Mouse (Mus musculus): ENCODE data around the gene Trio. TPM values are rescaled to one million over a fixed set of nuclear protein-coding genes. Genes with fewer than 3 reads are reported as not detected.
"Not testable (repeated sequence)": the region's sequence is repeated elsewhere in the genome, so short reads cannot be mapped to it uniquely, and the experiment has no call there.

The Trio gene
- polyA plus RNA-seq, 1 experiment from 2014 or later: 17.4 TPM

DNA sequence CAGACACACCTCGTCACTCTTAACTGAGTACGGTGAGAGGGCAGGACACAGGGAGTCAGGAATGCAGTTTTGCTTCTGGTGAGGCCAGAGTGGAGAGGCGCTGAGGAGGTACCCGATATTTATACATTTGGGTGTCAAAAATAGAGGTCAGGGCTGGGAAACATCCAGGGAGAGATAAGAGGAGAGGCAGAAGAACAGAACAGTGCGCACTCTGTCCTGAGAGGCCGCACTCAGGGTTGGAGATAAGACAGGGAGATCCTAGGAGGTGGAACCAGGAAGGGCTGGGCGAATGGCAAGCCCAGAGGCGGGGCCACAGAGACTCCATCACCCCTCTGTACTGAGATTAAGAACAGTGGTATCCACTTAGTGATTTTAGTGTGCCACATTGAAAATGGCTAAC, 185.1 kb downstream of the Trio start:
- H3K9ac ChIP-seq (ENCODE audit: low read depth, low read length): no peak overlapping the region
- ATAC-seq (replicated peaks; ENCODE audit: low FRiP score, low read depth) (no peak), DNase-seq (ENCODE audit: low spot score) (no peak)
- no peak overlapping the region for H3K4me2 ChIP-seq (ENCODE audit: low read length)
- H3K27ac ChIP-seq: no peak overlapping the region
- no peaks in the 10 kb centered on the region for H3K4me1 ChIP-seq (replicated peaks; ENCODE audit: insufficient read depth, low read length)
- H3K4me3 ChIP-seq (replicated peaks; ENCODE audit: low read depth, low read length): no peak overlapping the region
- H3K9me3 ChIP-seq (replicated peaks; ENCODE audit: low read length): no peaks in the 10 kb centered on the region
- H3K27me3 ChIP-seq (ENCODE audit: insufficient read depth, low read length): no peaks in the 10 kb centered on the region
- no peak for TF ChIP-seq CTCF (IDR thresholded peaks at IDR 0.05; ENCODE audit: low read depth)
- WGBS: 73% methylated on average over 8 of the region's 8 CpGs
- peaks cover 63% of the 10 kb centered on the region for H3K36me3 ChIP-seq (ENCODE audit: insufficient read depth, low read length)

DNA sequence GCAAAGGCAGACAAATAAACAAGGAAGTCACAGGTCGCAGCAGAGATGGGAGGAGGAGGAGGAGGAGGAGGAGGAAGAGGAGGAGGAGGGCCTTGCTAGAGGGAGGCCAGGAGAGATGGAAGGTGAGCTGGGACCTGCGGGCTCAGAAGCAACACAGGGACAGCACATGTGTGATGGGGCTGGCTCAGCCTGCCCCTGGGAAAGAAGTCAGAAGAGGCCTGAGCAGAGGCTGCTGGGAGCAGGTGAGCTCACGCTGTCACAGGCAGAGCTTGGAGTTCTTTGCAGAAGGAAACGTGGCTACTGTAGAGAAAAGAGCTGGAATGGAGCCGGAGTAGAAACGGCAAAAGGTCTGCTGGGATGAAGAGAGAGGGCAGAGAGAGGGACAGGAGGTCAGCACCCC, 185.5 kb downstream of the Trio start:
- 52% methylated on average over 6 of the region's 6 CpGs for WGBS
- Histone ChIP-seq H3K9me3 (replicated peaks; ENCODE audit: low read length) (no peaks in the 10 kb centered on the region), H3K27me3 (ENCODE audit: insufficient read depth, low read length) (no peaks in the 10 kb centered on the region), H3K4me1 (replicated peaks; ENCODE audit: insufficient read depth, low read length) (no peaks in the 10 kb centered on the region), H3K4me3 (replicated peaks; ENCODE audit: low read depth, low read length) (no peak overlapping the region), H3K36me3 (ENCODE audit: insufficient read depth, low read length) (peaks cover 59% of the 10 kb centered on the region), H3K4me2 (ENCODE audit: low read length) (no peak overlapping the region), H3K9ac (ENCODE audit: low read depth, low read length) (no peak overlapping the region), H3K27ac (no peak overlapping the region)
- TF ChIP-seq CTCF (IDR thresholded peaks at IDR 0.05; ENCODE audit: low read depth): no peak
- ATAC-seq (replicated peaks; ENCODE audit: low FRiP score, low read depth) (no peak), DNase-seq (ENCODE audit: low spot score) (no peak)

DNA sequence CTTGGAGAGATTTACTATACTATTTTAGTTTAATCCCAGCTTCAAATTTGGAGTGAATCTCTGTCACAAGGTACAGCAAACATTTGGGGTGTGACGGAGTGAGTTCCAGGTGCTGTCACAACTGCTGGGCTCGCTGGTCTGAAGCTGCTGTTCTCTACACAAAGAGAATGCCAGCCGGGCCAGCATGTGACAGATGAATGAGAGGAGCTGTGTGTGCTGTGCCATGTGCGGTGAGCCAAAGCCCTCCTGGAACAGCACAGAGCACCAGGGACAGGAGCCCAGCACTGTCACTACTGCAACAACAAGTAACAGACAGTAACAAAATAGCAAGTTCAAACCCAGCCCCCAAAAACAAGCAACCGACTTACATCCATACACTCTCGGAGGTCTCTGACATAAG, 194.0 kb downstream of the Trio start:
- Histone ChIP-seq H3K27ac (no peak overlapping the region), H3K9me3 (replicated peaks; ENCODE audit: low read length) (no peaks in the 10 kb centered on the region), H3K4me3 (replicated peaks; ENCODE audit: low read depth, low read length) (no peak overlapping the region), H3K4me2 (ENCODE audit: low read length) (no peak overlapping the region), H3K9ac (ENCODE audit: low read depth, low read length) (no peak overlapping the region), H3K27me3 (ENCODE audit: insufficient read depth, low read length) (no peaks in the 10 kb centered on the region), H3K4me1 (replicated peaks; ENCODE audit: insufficient read depth, low read length) (no peaks in the 10 kb centered on the region), H3K36me3 (ENCODE audit: insufficient read depth, low read length) (peaks cover 63% of the 10 kb centered on the region)
- no peak for DNase-seq (ENCODE audit: low spot score)
- no peak for TF ChIP-seq CTCF (IDR thresholded peaks at IDR 0.05; ENCODE audit: low read depth)
- no peak for ATAC-seq (replicated peaks; ENCODE audit: low FRiP score, low read depth)
- WGBS: 88% methylated on average over 6 of the region's 6 CpGs

DNA sequence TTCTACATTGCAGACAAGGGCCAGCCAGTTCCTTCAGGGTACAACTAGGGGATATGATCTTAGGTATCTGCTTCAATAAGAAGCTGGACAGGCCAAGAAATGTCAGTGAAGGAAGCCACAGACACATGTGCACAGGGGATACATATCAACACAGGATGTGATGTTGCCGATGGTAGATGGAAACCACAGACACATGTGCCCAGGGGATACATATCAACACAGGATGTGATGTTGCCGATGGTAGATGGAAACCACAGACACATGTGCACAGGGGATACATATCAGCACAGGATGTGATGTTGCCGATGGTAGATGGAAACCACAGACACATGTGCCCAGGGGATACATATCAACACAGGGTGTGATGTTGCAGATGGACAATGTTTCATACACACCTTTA, 197.8 kb downstream of the Trio start:
- not testable (repeated sequence) for H3K4me2 ChIP-seq (ENCODE audit: low read length); H3K4me3 ChIP-seq (replicated peaks; ENCODE audit: low read depth, low read length); H3K27ac ChIP-seq; H3K9me3 ChIP-seq (replicated peaks; ENCODE audit: low read length); H3K9ac ChIP-seq (ENCODE audit: low read depth, low read length); H3K27me3 ChIP-seq (ENCODE audit: insufficient read depth, low read length); DNase-seq (ENCODE audit: low spot score); H3K4me1 ChIP-seq (replicated peaks; ENCODE audit: insufficient read depth, low read length); ATAC-seq (replicated peaks; ENCODE audit: low FRiP score, low read depth)
- 88% methylated on average over 3 of the region's 3 CpGs for WGBS
- peaks cover 77% of the 10 kb centered on the region for H3K36me3 ChIP-seq (ENCODE audit: insufficient read depth, low read length)

DNA sequence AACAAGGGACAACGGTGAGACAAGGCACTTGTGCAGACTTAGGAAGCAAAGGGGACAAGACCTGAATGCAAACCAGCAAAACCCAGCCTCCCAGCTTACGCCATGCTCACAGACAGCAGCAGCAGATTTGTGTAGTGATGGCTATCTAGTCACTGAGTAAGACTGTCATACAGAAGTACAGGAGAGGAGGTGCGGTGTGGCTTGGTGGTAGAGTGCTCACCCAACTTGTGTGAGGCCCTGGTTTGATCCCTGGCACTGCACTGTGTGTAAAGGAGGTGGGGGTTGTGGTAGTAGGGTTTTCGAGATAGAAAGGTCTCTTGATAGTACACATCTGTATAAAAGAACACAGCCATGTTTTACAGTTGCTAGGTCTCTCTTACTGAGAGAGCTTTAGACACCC, 198.8 kb downstream of the Trio start:
- ATAC-seq (replicated peaks; ENCODE audit: low FRiP score, low read depth): no peak
- H3K4me2 ChIP-seq (ENCODE audit: low read length): no peak overlapping the region
- H3K4me3 ChIP-seq (replicated peaks; ENCODE audit: low read depth, low read length): no peak overlapping the region
- no peak for TF ChIP-seq CTCF (IDR thresholded peaks at IDR 0.05; ENCODE audit: low read depth)
- peaks cover 72% of the 10 kb centered on the region for H3K36me3 ChIP-seq (ENCODE audit: insufficient read depth, low read length)
- DNase-seq (ENCODE audit: low spot score): no peak
- no peak overlapping the region for H3K27ac ChIP-seq
- H3K4me1 ChIP-seq (replicated peaks; ENCODE audit: insufficient read depth, low read length): no peaks in the 10 kb centered on the region
- H3K9ac ChIP-seq (ENCODE audit: low read depth, low read length): no peak overlapping the region
- no peaks in the 10 kb centered on the region for H3K9me3 ChIP-seq (replicated peaks; ENCODE audit: low read length)
- H3K27me3 ChIP-seq (ENCODE audit: insufficient read depth, low read length): no peaks in the 10 kb centered on the region
- 88% methylated on average over 4 of the region's 4 CpGs for WGBS

DNA sequence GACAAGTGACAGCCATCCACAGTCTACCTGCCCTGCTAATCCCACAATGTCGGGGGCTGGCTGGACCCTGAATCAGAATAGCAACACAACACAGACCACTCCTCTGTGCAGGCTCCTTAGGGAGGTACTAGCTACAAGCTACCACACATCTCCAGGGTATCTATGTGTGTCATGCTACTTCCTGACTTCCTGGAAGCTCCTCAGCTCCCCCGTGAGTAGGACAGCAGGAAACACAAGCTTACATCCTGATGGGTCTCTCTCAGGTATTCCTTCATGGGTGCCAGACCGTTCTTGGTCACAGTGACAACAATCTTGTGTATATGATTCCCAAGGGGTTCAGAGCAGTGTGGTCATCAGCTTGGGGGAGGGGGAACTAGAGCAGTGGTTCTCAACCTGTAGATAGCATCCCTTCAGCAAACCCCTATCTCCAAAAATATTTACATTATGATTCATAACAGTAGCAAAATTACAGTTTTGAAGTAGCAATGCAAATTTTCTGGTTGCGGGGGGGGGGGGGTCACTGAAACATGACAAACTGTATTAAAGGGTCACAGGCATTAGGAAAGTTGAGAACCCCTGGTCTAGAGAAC, 199.5 kb downstream of the Trio start:
- Histone ChIP-seq H3K4me3 (replicated peaks; ENCODE audit: low read depth, low read length) (no peak overlapping the region), H3K4me1 (replicated peaks; ENCODE audit: insufficient read depth, low read length) (no peaks in the 10 kb centered on the region), H3K4me2 (ENCODE audit: low read length) (no peak overlapping the region), H3K27me3 (ENCODE audit: insufficient read depth, low read length) (no peaks in the 10 kb centered on the region), H3K9me3 (replicated peaks; ENCODE audit: low read length) (no peaks in the 10 kb centered on the region), H3K27ac (no peak overlapping the region), H3K36me3 (ENCODE audit: insufficient read depth, low read length) (peaks cover 74% of the 10 kb centered on the region), H3K9ac (ENCODE audit: low read depth, low read length) (no peak overlapping the region)
- DNase-seq (ENCODE audit: low spot score) (no peak), ATAC-seq (replicated peaks; ENCODE audit: low FRiP score, low read depth) (no peak)
- 78% methylated on average over 4 of the region's 4 CpGs for WGBS
- TF ChIP-seq CTCF (IDR thresholded peaks at IDR 0.05; ENCODE audit: low read depth): no peak

DNA sequence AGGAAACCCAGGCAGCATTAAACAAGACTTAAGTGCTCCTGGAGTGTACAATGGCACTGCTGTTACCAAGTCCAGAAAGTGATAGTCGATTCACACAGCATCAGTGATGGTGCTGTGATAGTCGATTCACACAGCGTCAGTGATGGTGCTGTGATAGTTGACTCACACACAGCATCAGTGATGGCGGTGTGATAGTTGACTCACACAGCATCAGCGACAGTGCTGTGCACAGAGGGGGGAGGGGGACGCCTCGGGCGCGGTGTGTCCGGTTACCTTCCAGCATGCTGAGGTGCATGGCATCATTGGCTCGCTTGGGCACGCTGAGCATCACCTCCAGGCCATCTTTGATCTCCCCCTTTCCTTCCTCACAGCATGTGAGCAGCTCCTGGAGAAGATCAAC, 200.3 kb downstream of the Trio start:
- Histone ChIP-seq H3K9ac (ENCODE audit: low read depth, low read length) (no peak overlapping the region), H3K4me2 (ENCODE audit: low read length) (no peak overlapping the region), H3K4me3 (replicated peaks; ENCODE audit: low read depth, low read length) (no peak overlapping the region), H3K4me1 (replicated peaks; ENCODE audit: insufficient read depth, low read length) (no peaks in the 10 kb centered on the region), H3K27me3 (ENCODE audit: insufficient read depth, low read length) (no peaks in the 10 kb centered on the region), H3K36me3 (ENCODE audit: insufficient read depth, low read length) (peaks cover 75% of the 10 kb centered on the region), H3K9me3 (replicated peaks; ENCODE audit: low read length) (no peaks in the 10 kb centered on the region), H3K27ac (no peak overlapping the region)
- no peak for TF ChIP-seq CTCF (IDR thresholded peaks at IDR 0.05; ENCODE audit: low read depth)
- WGBS: 90% methylated on average over 12 of the region's 12 CpGs
- ATAC-seq (replicated peaks; ENCODE audit: low FRiP score, low read depth) (no peak), DNase-seq (ENCODE audit: low spot score) (no peak)
